Mouse (Mus musculus) heart, embryonic 10.5 days (tissue): ENCODE results near the gene Inafm1. TPM values are rescaled to one million over a fixed set of nuclear protein-coding genes. Genes with fewer than 3 reads are reported as not detected.
A peak's percentile ranks its signal among the peaks of the same experiment; 100 is the strongest.

Source experiments
- DNase-seq: peaks from one replicate; pipeline ENCODE4 v3.0.0-alpha.2; 2017; ENCODE audit warnings: low spot score
- H3K27ac ChIP-seq: fragments of 300-500 bp; sonication (generic); 2 replicates; pipeline ENCODE4 v1.5.1; 2016; ENCODE audit warnings: mild to moderate bottlenecking
- H3K27me3 ChIP-seq: fragments of 300-500 bp; sonication (generic); 2 replicates; pipeline ENCODE4 v1.6.1; 2016; ENCODE audit warnings: mild to moderate bottlenecking; ENCODE audit not compliant: poor library complexity, insufficient read depth, severe bottlenecking
- H3K36me3 ChIP-seq: fragments of 300-500 bp; sonication (generic); 2 replicates; pipeline ENCODE4 v1.6.1; 2016; ENCODE audit warnings: mild to moderate bottlenecking, moderate library complexity
- H3K4me1 ChIP-seq: fragments of 300-500 bp; sonication (generic); 2 replicates; pipeline ENCODE4 v1.6.1; 2016; ENCODE audit warnings: mild to moderate bottlenecking
- H3K4me3 ChIP-seq: fragments of 300-500 bp; sonication (generic); 2 replicates; pipeline ENCODE4 v1.5.1; 2016; ENCODE audit warnings: mild to moderate bottlenecking, moderate library complexity
- H3K9me3 ChIP-seq: fragments of 300-500 bp; sonication (generic); 2 replicates; pipeline ENCODE4 v1.6.1; 2016; ENCODE audit warnings: mild to moderate bottlenecking, moderate library complexity
- WGBS: fragments of 180-500 bp; shearing (Covaris S2); methylation state at CpG from one replicate; pipeline ENCODE4 v1.1.7; 2016; 5-methylcytosine and 5-hydroxymethylcytosine counted together
- polyA plus RNA-seq: library from polyadenylated mRNA; unstranded; fragments of >200 nt; fragmentation: Nextera tagmentation; extraction: Ambion mirVana; gene quantifications from 2 replicates; pipeline ENCODE4 v1.2.1, GENCODE M21; 2016

The Inafm1 gene
- polyA plus RNA-seq, 1 experiment from 2014 or later, result 10.0 TPM

- peak overlapping the region; percentile 13; the same call in 1 of the 2 replicates for H3K27ac ChIP-seq
- H3K4me3 ChIP-seq, result no peak overlapping the region
- H3K27me3 ChIP-seq, result no peaks in the 10 kb centered on the region
- peaks cover 17% of the 10 kb centered on the region; the same call in 1 of the 2 replicates for H3K4me1 ChIP-seq
- no peak for DNase-seq
- no peaks in the 10 kb centered on the region for H3K36me3 ChIP-seq
- WGBS, result 78% methylated on average over 6 of the region's 6 CpGs
- H3K9me3 ChIP-seq, result no peaks in the 10 kb centered on the region
Observed at GRCm38 (mm10) chr7:16242198-16242597, 31.2 kb downstream of the Inafm1 start.

GRCm38 (mm10) chr7:16241787-16242186 lies 31.6 kb downstream of the Inafm1 start:
- WGBS, result 54% methylated on average over 11 of the region's 11 CpGs
- no peak for DNase-seq
- Histone ChIP-seq H3K36me3 (no peaks in the 10 kb centered on the region), H3K27ac (peak overlapping the region; percentile 13; the same call in 1 of the 2 replicates), H3K27me3 (no peaks in the 10 kb centered on the region), H3K4me1 (peaks cover 17% of the 10 kb centered on the region; the same call in 1 of the 2 replicates), H3K9me3 (no peaks in the 10 kb centered on the region), H3K4me3 (no peak overlapping the region)

GRCm38 (mm10) chr7:16240978-16241303 lies 32.5 kb downstream of the Inafm1 start:
- Histone ChIP-seq H3K36me3 (no peaks in the 10 kb centered on the region), H3K4me1 (peaks cover 17% of the 10 kb centered on the region; the same call in 1 of the 2 replicates), H3K27ac (no peak overlapping the region), H3K27me3 (no peaks in the 10 kb centered on the region), H3K9me3 (no peaks in the 10 kb centered on the region), H3K4me3 (no peak overlapping the region)
- WGBS, result 81% methylated on average over 1 of the region's 1 CpGs
- DNase-seq, result no peak

GRCm38 (mm10) chr7:16240281-16240977 lies 33.0 kb downstream of the Inafm1 start:
- Histone ChIP-seq H3K4me1 (0 out of 2 replicates have a peak, but pooled peaks cover 17% of the 10 kb centered on the region), H3K4me3 (no peak overlapping the region), H3K36me3 (no peaks in the 10 kb centered on the region), H3K9me3 (no peaks in the 10 kb centered on the region), H3K27me3 (no peaks in the 10 kb centered on the region), H3K27ac (no peak overlapping the region)
- WGBS, result 70% methylated on average over 7 of the region's 7 CpGs
- DNase-seq, result peak; percentile 82

GRCm38 (mm10) chr7:16239554-16239997 lies 33.8 kb downstream of the Inafm1 start:
- Histone ChIP-seq H3K36me3 (no peaks in the 10 kb centered on the region), H3K4me3 (no peak overlapping the region), H3K9me3 (no peaks in the 10 kb centered on the region), H3K27me3 (no peaks in the 10 kb centered on the region), H3K27ac (peak overlapping the region; percentile 47; the same call in 1 of the 2 replicates), H3K4me1 (0 out of 2 replicates have a peak, but pooled peaks cover 17% of the 10 kb centered on the region)
- 59% methylated on average over 9 of the region's 9 CpGs for WGBS
- no peak for DNase-seq

DNA sequence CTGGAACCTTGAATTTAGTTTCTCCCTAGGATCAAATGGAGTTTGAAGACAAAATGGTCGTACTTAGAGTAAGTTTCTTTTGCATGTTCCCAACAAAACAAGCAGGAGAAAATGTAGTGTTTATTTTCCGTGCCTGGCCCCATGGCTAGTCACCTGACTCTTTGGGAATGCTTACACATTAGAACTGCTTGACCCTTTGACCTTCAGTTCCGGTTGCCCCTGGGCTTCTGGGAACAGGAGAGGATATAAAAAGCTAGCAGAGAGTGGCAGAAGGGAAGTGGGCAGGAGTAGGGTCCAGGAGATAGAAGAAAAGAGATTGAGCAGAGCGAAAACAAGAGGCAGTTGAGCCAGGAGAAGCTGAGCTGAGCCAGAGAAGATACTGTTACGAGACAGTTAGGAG lies 43.5 kb downstream of the Inafm1 start:
- H3K4me3 ChIP-seq, result no peak overlapping the region

More for the DNA sequence above, 43.5 kb downstream of the Inafm1 start:
- peak overlapping the region; percentile 3; the same call in 1 of the 2 replicates for H3K27ac ChIP-seq
- H3K36me3 ChIP-seq, result no peaks in the 10 kb centered on the region
- DNase-seq, result no peak
- H3K27me3 ChIP-seq, result peaks cover 4% of the 10 kb centered on the region; the same call in 1 of the 2 replicates
- peaks cover 5% of the 10 kb centered on the region; the same call in 1 of the 2 replicates for H3K9me3 ChIP-seq
- 30% methylated on average over 5 of the region's 5 CpGs for WGBS
- peaks cover 16% of the 10 kb centered on the region for H3K4me1 ChIP-seq

Other genes with a start within 250 kb of the Inafm1 start
- gene Bicra, start 225.7 kb downstream of the Inafm1 start, polyA plus RNA-seq, result 5.8 and 7.4 TPM in 2 replicates
- not detected in 2 replicates for gene Zfp541, start 211.8 kb downstream of the Inafm1 start, polyA plus RNA-seq
- 182 and 196 TPM in 2 replicates for gene Napa, start 175.2 kb downstream of the Inafm1 start, polyA plus RNA-seq
- 31.6 and 34.9 TPM in 2 replicates for gene Kptn, start 153.7 kb downstream of the Inafm1 start, polyA plus RNA-seq
- gene Slc8a2, start 143.8 kb downstream of the Inafm1 start, polyA plus RNA-seq, result 0.24 and 0.28 TPM in 2 replicates
- gene Meis3, start 98.5 kb downstream of the Inafm1 start, polyA plus RNA-seq, result 22.5 and 41.8 TPM in 2 replicates
- gene Dhx34, start 51.6 kb downstream of the Inafm1 start, polyA plus RNA-seq, result 12.9 and 14.8 TPM in 2 replicates
- gene C5ar2, start 29.5 kb downstream of the Inafm1 start, polyA plus RNA-seq, result 0.54 and 0.57 TPM in 2 replicates
- gene C5ar1, start 14.1 kb downstream of the Inafm1 start, polyA plus RNA-seq, result 0.31 and 1.0 TPM in 2 replicates
- 19.6 and 31.0 TPM in 2 replicates for gene Ccdc9, start 13.2 kb upstream of the Inafm1 start, polyA plus RNA-seq
- gene Bbc3, start 34.8 kb upstream of the Inafm1 start, polyA plus RNA-seq, result 8.3 and 9.5 TPM in 2 replicates
- gene Sae1, start 114.2 kb upstream of the Inafm1 start, polyA plus RNA-seq, result 302 and 359 TPM in 2 replicates
- 12.9 and 19.4 TPM in 2 replicates for gene Zc3h4, start 127.3 kb upstream of the Inafm1 start, polyA plus RNA-seq
- gene Tmem160, start 179.2 kb upstream of the Inafm1 start, polyA plus RNA-seq, result 90.2 and 91.9 TPM in 2 replicates
- gene Npas1, start 204.1 kb upstream of the Inafm1 start, polyA plus RNA-seq, result 0.34 and 0.45 TPM in 2 replicates